Mouse (Mus musculus): ENCODE data around the gene Dclk1. TPM values are rescaled to one million over a fixed set of nuclear protein-coding genes. Genes with fewer than 3 reads are reported as not detected.

Gene Dclk1
- total and polyA plus RNA-seq, 3 experiments = 0.55 TPM; not detected in 2

DNA sequence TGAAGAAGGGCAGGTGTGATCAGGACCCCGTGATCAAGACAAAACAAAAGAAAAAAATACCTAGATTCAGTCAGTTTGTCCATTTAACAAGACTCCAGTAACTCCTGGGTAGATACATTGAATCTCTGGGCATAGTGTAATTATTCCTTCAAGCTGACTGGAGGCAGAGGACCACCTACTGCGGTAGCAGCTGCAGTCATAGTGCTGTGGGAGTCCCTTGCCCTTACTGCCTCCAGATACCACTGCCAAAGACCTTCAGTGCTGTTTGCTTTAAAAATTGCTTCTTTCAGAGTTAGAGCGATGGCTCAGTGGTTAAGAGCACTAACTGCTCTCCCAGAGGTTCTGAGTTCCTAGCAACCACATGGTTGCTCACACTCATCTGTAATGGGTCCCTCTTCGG lies 309.7 kb downstream of the Dclk1 start:
- DNase-seq (ENCODE audit: low spot score) = no peak
- ATAC-seq (ENCODE audit: extremely low read depth, insufficient number of reproducible peaks, low FRiP score, poor library complexity, severe bottlenecking) = no peak
- Histone ChIP-seq H3K4me1 (ENCODE audit: insufficient read depth, low read depth, low read length) (no peaks in the 10 kb centered on the region), H3K9me3 (replicated peaks) (peaks cover 25% of the 10 kb centered on the region), H3K36me3 (replicated peaks) (no peaks in the 10 kb centered on the region), H3K4me3 (ENCODE audit: low read depth, low read length) (no peak overlapping the region), H3K27me3 (ENCODE audit: insufficient read depth, low read length) (no peaks in the 10 kb centered on the region)
- no peak for TF ChIP-seq GATA2 (IDR thresholded peaks at IDR 0.05; ENCODE audit: borderline replicate concordance, low read depth, low read length)

GRCm38 (mm10) chr3:55553031-55553430 lies 310.9 kb downstream of the Dclk1 start:
- Histone ChIP-seq H3K9me3 (replicated peaks) (peaks cover 27% of the 10 kb centered on the region), H3K36me3 (replicated peaks) (no peaks in the 10 kb centered on the region), H3K4me1 (ENCODE audit: insufficient read depth, low read depth, low read length) (no peaks in the 10 kb centered on the region), H3K27me3 (ENCODE audit: insufficient read depth, low read length) (no peaks in the 10 kb centered on the region), H3K4me3 (ENCODE audit: low read depth, low read length) (no peak overlapping the region)
- ATAC-seq (ENCODE audit: extremely low read depth, insufficient number of reproducible peaks, low FRiP score, poor library complexity, severe bottlenecking) (no peak), DNase-seq (ENCODE audit: low spot score) (no peak)
- TF ChIP-seq GATA2 (IDR thresholded peaks at IDR 0.05; ENCODE audit: borderline replicate concordance, low read depth, low read length) = no peak
- TF ChIP-seq GATA1 (IDR thresholded peaks at IDR 0.05; ENCODE audit: borderline replicate concordance, low read length) = no peak
- TF ChIP-seq POLR2AphosphoS5 (IDR thresholded peaks at IDR 0.05; ENCODE audit: insufficient replicate concordance, low read depth, low read length) = no peak
- TF ChIP-seq CTCF (IDR thresholded peaks at IDR 0.05; ENCODE audit: low read depth, low read length) = no peak
- no peak for TF ChIP-seq TAL1 (conservative IDR thresholded peaks at IDR 0.05; ENCODE audit: low read depth, low read length)

DNA sequence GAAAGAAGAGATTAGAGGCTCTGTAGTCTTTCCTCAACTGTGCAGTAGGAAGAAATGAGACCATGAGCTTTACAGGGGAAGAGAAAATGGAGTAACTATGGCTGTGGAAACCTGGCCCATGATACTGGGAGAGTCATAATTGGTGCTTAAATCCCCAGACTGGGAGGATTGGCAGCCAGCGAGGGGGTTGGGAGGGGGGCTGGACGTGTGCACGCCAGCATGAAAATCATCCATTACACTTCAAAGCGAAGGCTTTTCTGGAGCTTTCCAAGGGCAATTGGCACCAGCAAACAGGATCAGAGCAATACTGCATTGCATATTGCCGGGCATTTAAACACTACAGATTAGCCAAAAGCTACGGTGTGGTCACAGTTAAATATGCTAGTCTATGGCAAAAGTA lies 313.7 kb downstream of the Dclk1 start:
- no peaks in the 10 kb centered on the region for H3K4me1 ChIP-seq (ENCODE audit: insufficient read depth, low read depth, low read length)
- no peak for ATAC-seq (ENCODE audit: extremely low read depth, insufficient number of reproducible peaks, low FRiP score, poor library complexity, severe bottlenecking)

DNA sequence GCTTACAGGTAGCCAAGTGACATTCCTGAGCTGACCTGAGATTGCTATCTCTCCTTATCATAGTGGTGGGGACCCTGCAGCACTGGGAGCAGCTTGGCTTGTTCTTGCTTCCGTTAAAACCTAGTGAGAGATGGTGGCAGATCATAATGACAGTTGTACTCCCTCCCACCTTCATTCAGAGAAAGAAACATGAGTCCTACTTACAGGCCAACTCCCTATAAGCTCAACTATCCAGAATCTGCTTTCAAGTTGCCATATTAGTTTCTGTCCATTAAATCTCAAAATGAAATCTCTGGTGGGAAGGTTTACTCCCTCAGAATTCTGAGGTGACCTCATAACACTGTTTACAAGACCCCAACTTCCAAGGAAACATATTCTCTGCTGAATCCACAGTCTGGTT lies 316.4 kb downstream of the Dclk1 start:
- Histone ChIP-seq H3K4me3 (ENCODE audit: low read depth, low read length) (no peak overlapping the region), H3K27me3 (ENCODE audit: insufficient read depth, low read length) (no peaks in the 10 kb centered on the region), H3K4me1 (ENCODE audit: insufficient read depth, low read depth, low read length) (no peaks in the 10 kb centered on the region), H3K9me3 (replicated peaks) (peaks cover 25% of the 10 kb centered on the region), H3K36me3 (replicated peaks) (no peaks in the 10 kb centered on the region)
- TF ChIP-seq GATA1 (IDR thresholded peaks at IDR 0.05; ENCODE audit: borderline replicate concordance, low read length) = no peak
- no peak for TF ChIP-seq TAL1 (conservative IDR thresholded peaks at IDR 0.05; ENCODE audit: low read depth, low read length)
- no peak for TF ChIP-seq POLR2AphosphoS5 (IDR thresholded peaks at IDR 0.05; ENCODE audit: insufficient replicate concordance, low read depth, low read length)
- TF ChIP-seq GATA2 (IDR thresholded peaks at IDR 0.05; ENCODE audit: borderline replicate concordance, low read depth, low read length) = no peak
- TF ChIP-seq CTCF (IDR thresholded peaks at IDR 0.05; ENCODE audit: low read depth, low read length) = no peak
- ATAC-seq (ENCODE audit: extremely low read depth, insufficient number of reproducible peaks, low FRiP score, poor library complexity, severe bottlenecking) = no peak
- no peak for DNase-seq (ENCODE audit: low spot score)

More for the DNA sequence above, 313.7 kb downstream of the Dclk1 start:
- no peak for TF ChIP-seq TAL1 (conservative IDR thresholded peaks at IDR 0.05; ENCODE audit: low read depth, low read length)
- no peak for TF ChIP-seq CTCF (IDR thresholded peaks at IDR 0.05; ENCODE audit: low read depth, low read length)
- no peak for TF ChIP-seq POLR2AphosphoS5 (IDR thresholded peaks at IDR 0.05; ENCODE audit: insufficient replicate concordance, low read depth, low read length)
- TF ChIP-seq GATA1 (IDR thresholded peaks at IDR 0.05; ENCODE audit: borderline replicate concordance, low read length) = no peak
- no peak for TF ChIP-seq GATA2 (IDR thresholded peaks at IDR 0.05; ENCODE audit: borderline replicate concordance, low read depth, low read length)
- DNase-seq (ENCODE audit: low spot score) = no peak
- H3K9me3 ChIP-seq (replicated peaks) = peaks cover 24% of the 10 kb centered on the region
- H3K36me3 ChIP-seq (replicated peaks) = no peaks in the 10 kb centered on the region
- H3K27me3 ChIP-seq (ENCODE audit: insufficient read depth, low read length) = no peaks in the 10 kb centered on the region
- no peak overlapping the region for H3K4me3 ChIP-seq (ENCODE audit: low read depth, low read length)

GRCm38 (mm10) chr3:55567476-55567875 lies 325.3 kb downstream of the Dclk1 start:
- H3K9me3 ChIP-seq (replicated peaks) = peaks cover 20% of the 10 kb centered on the region
- H3K4me1 ChIP-seq (ENCODE audit: insufficient read depth, low read depth, low read length) = no peaks in the 10 kb centered on the region
- no peaks in the 10 kb centered on the region for H3K36me3 ChIP-seq (replicated peaks)
- no peak overlapping the region for H3K4me3 ChIP-seq (ENCODE audit: low read depth, low read length)
- no peak for DNase-seq (ENCODE audit: low spot score)
- ATAC-seq (ENCODE audit: extremely low read depth, insufficient number of reproducible peaks, low FRiP score, poor library complexity, severe bottlenecking) = no peak
- H3K27me3 ChIP-seq (ENCODE audit: insufficient read depth, low read length) = no peaks in the 10 kb centered on the region
- TF ChIP-seq GATA1 (IDR thresholded peaks at IDR 0.05; ENCODE audit: borderline replicate concordance, low read length) = no peak
- no peak for TF ChIP-seq TAL1 (conservative IDR thresholded peaks at IDR 0.05; ENCODE audit: low read depth, low read length)
- TF ChIP-seq CTCF (IDR thresholded peaks at IDR 0.05; ENCODE audit: low read depth, low read length) = no peak
- TF ChIP-seq POLR2AphosphoS5 (IDR thresholded peaks at IDR 0.05; ENCODE audit: insufficient replicate concordance, low read depth, low read length) = no peak
- TF ChIP-seq GATA2 (IDR thresholded peaks at IDR 0.05; ENCODE audit: borderline replicate concordance, low read depth, low read length) = no peak

GRCm38 (mm10) chr3:55569539-55569938 lies 327.4 kb downstream of the Dclk1 start:
- peaks cover 25% of the 10 kb centered on the region for H3K9me3 ChIP-seq (replicated peaks)
- H3K27me3 ChIP-seq (ENCODE audit: insufficient read depth, low read length) = no peaks in the 10 kb centered on the region
- no peak for DNase-seq (ENCODE audit: low spot score)
- H3K36me3 ChIP-seq (replicated peaks) = no peaks in the 10 kb centered on the region
- no peak for TF ChIP-seq GATA1 (IDR thresholded peaks at IDR 0.05; ENCODE audit: borderline replicate concordance, low read length)
- TF ChIP-seq POLR2AphosphoS5 (IDR thresholded peaks at IDR 0.05; ENCODE audit: insufficient replicate concordance, low read depth, low read length) = no peak
- TF ChIP-seq GATA2 (IDR thresholded peaks at IDR 0.05; ENCODE audit: borderline replicate concordance, low read depth, low read length) = no peak
- no peak for TF ChIP-seq CTCF (IDR thresholded peaks at IDR 0.05; ENCODE audit: low read depth, low read length)
- no peak for TF ChIP-seq TAL1 (conservative IDR thresholded peaks at IDR 0.05; ENCODE audit: low read depth, low read length)
- H3K4me3 ChIP-seq (ENCODE audit: low read depth, low read length) = no peak overlapping the region
- no peaks in the 10 kb centered on the region for H3K4me1 ChIP-seq (ENCODE audit: insufficient read depth, low read depth, low read length)
- no peak for ATAC-seq (ENCODE audit: extremely low read depth, insufficient number of reproducible peaks, low FRiP score, poor library complexity, severe bottlenecking)

DNA sequence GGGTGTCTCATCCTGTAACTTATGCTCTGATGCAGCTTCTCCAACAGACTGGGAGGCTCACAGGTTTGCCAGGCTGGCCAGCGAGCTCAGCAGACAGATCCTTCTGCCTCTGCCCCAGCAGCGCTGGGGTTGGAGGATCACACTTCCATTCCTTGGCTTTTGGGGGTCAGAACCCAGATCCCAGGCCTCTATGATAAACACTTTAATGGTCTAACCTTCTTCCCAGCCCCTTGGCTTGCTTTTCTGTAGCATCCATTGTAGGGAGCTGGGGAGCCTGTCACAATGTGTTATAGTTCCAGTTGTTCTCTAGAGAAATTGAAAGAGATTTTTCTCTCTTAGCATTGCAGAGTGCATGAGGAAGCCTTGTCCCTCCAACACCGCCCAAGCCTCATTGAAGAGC lies 328.9 kb downstream of the Dclk1 start:
- Histone ChIP-seq H3K36me3 (replicated peaks) (no peaks in the 10 kb centered on the region), H3K4me1 (ENCODE audit: insufficient read depth, low read depth, low read length) (no peaks in the 10 kb centered on the region), H3K9me3 (replicated peaks) (peaks cover 23% of the 10 kb centered on the region), H3K27me3 (ENCODE audit: insufficient read depth, low read length) (no peaks in the 10 kb centered on the region), H3K4me3 (ENCODE audit: low read depth, low read length) (no peak overlapping the region)
- DNase-seq (ENCODE audit: low spot score) (no peak), ATAC-seq (ENCODE audit: extremely low read depth, insufficient number of reproducible peaks, low FRiP score, poor library complexity, severe bottlenecking) (no peak)
- TF ChIP-seq POLR2AphosphoS5 (IDR thresholded peaks at IDR 0.05; ENCODE audit: insufficient replicate concordance, low read depth, low read length) = no peak
- no peak for TF ChIP-seq TAL1 (conservative IDR thresholded peaks at IDR 0.05; ENCODE audit: low read depth, low read length)
- no peak for TF ChIP-seq CTCF (IDR thresholded peaks at IDR 0.05; ENCODE audit: low read depth, low read length)
